In the genomic region with DNA sequence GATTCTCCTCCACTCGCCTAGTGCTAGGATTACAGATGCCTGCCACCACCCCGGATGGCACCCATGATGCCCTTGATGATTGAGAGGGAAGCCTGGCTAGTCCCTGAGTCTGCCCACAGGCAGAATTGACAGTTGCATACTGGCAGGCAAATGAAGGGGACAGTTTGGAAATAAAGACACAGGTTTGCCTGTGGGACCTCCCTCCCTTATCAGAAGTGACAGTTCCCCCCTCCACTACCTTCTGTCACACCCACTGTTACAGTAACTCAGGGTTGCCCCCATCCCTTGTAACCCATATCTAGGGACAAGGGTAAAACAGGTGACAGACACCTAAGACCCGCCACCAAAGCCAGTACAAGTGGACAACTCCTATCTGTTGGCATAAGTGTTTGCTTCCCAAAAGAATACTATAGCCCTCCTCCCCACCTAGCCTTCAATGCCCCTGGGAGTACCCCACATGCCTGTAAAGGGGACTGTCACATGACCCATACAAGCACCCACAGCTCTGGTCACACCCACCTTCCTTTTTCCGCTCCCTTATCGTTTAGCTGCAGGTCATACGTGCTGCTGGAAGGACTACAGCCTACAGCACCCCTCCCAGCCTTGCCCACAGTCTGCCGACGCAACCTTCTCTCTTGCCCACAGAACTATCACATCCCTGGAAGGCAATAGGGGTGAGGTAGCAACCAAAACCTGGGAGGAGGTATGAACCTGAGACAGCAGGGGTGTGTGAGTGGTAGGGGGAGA, we compare ENCODE assay signal across 12 mouse cellular contexts. TPM values are rescaled to one million over a fixed set of nuclear protein-coding genes. Genes with fewer than 3 reads are reported as not detected.
DNase-seq lines count a peak whose midpoint lies in the region; ATAC-seq and TF ChIP-seq lines count a peak whose summit lies in the region.
"Had no signal": no experiment of that assay in that cellular context is flagged by ENCODE, and none has a peak within 500 bp of the region (broad histone marks: within the 10 kb centered on the region; RNA-seq: fewer than 3 reads in every experiment).

No protein-coding gene starts in this region.

- intact Hi-C loops in gastrocnemius, adult 2 months (cut with DNase I) = no loop called here
- intact Hi-C loops in gastrocnemius, postnatal 14 days (cut with DNase I; ENCODE audit: low total_unique reads) = no loop called here

- peaks cover 21% of the 10 kb centered on the region for H3K4me1 ChIP-seq in lung, embryonic 15.5 days
- peaks cover 86% of the 10 kb centered on the region for H3K4me1 ChIP-seq in liver, embryonic 16.5 days (ENCODE audit: control insufficient read depth, low read depth, low read length)

- H3K9ac ChIP-seq in lung, embryonic 15.5 days = no peak overlapping the region
- H3K9ac ChIP-seq in liver, embryonic 16.5 days (ENCODE audit: low read depth, low read length) = peak overlapping the region; percentile 58

- H3K27me3 ChIP-seq in lung, embryonic 15.5 days = no peaks in the 10 kb centered on the region
- H3K27me3 ChIP-seq in liver, embryonic 16.5 days (ENCODE audit: control insufficient read depth, insufficient read depth, low read depth, low read length) = no peaks in the 10 kb centered on the region

- TF ChIP-seq CTCF in gastrocnemius, adult 2 months (IDR thresholded peaks at IDR 0.05) = no peak

- peak overlapping the region; percentile 41; the same call in 1 of the 2 replicates for H3K27ac ChIP-seq in gastrocnemius, adult 2 months
- no peak overlapping the region for H3K27ac ChIP-seq in lung, embryonic 15.5 days
- peak overlapping the region; percentile 94 for H3K27ac ChIP-seq in liver, embryonic 16.5 days (ENCODE audit: low read length)
- H3K27ac ChIP-seq: macrophage had no signal

- 85% methylated on average over 8 of the region's 8 CpGs for WGBS in lung, embryonic 15.5 days
- 22% methylated on average over 8 of the region's 8 CpGs for WGBS in liver, embryonic 16.5 days (ENCODE audit: insufficient replicate concordance)

- no peaks in the 10 kb centered on the region for H3K9me3 ChIP-seq in lung, embryonic 15.5 days
- H3K9me3 ChIP-seq in liver, embryonic 16.5 days (replicated peaks; ENCODE audit: control insufficient read depth, low read length) = no peaks in the 10 kb centered on the region

- no peaks in the 10 kb centered on the region for H3K36me3 ChIP-seq in lung, embryonic 15.5 days
- H3K36me3 ChIP-seq in liver, embryonic 16.5 days (ENCODE audit: control insufficient read depth, insufficient read depth) = no peaks in the 10 kb centered on the region

- no peak overlapping the region for H3K4me3 ChIP-seq in gastrocnemius, adult 2 months
- H3K4me3 ChIP-seq in lung, embryonic 15.5 days = no peak overlapping the region
- H3K4me3 ChIP-seq in liver, embryonic 16.5 days (ENCODE audit: low read depth, low read length) = peak overlapping the region; percentile 34
- H3K4me3 ChIP-seq: myocyte had no signal

- no peak for DNase-seq in gastrocnemius, adult 2 months
- DNase-seq in gastrocnemius, postnatal 14 days = no peak
- no peak for DNase-seq in lung, postnatal 25 days (ENCODE audit: low spot score)
- no peak for DNase-seq in frontal cortex, postnatal 10 days (ENCODE audit: low spot score in 2 of 2)
- DNase-seq in thymus, postnatal 10 days (ENCODE audit: low spot score in 2 of 2) = no peak
- no peak for DNase-seq in cerebellum, adult 9-10 months
- DNase-seq: adrenal gland, adult 2 months; cerebellum, adult 11-12 months had no signal

- ATAC-seq in lung, embryonic 15.5 days (ENCODE audit: borderline replicate concordance, extremely low read depth, low FRiP score, low TSS enrichment) = peak; percentile 61
- ATAC-seq in liver, embryonic 16.5 days (ENCODE audit: low read depth) = peak; percentile 97

- H3K4me2 ChIP-seq in lung, embryonic 15.5 days = no peak overlapping the region
- H3K4me2 ChIP-seq in liver, embryonic 16.5 days (ENCODE audit: low read depth, low read length) = peak overlapping the region; percentile 69

RNA-seq across cellular contexts. Expression of gene Mical3, which starts 37.0 kb away (rescaled TPM):
- total RNA-seq in gastrocnemius, adult 2 months (2021) = 10 to 100 TPM; 53.3 to 71.9 TPM
- total RNA-seq in gastrocnemius, postnatal 14 days (2021) = 10 to 100 TPM; 45.6 to 53.0 TPM
- polyA plus RNA-seq in lung, embryonic 15.5 days (2015; fragmentation: Nextera tagmentation; extraction: Ambion mirVana) = 17.6 and 20.0 TPM in 2 replicates
- 9.2 and 9.3 TPM in 2 replicates for polyA plus RNA-seq in liver, embryonic 16.5 days (2015; fragmentation: Nextera tagmentation; extraction: Ambion mirVana)
